Mouse (Mus musculus) brain, adult 2 months (tissue): ENCODE measurements around the gene Il1r1.

Experiments used
- DNase-seq: peaks from one replicate; pipeline ENCODE4 v3.0.0; 2011; ENCODE audit warnings: low read depth, low spot score

Il1r1 gene

DNA sequence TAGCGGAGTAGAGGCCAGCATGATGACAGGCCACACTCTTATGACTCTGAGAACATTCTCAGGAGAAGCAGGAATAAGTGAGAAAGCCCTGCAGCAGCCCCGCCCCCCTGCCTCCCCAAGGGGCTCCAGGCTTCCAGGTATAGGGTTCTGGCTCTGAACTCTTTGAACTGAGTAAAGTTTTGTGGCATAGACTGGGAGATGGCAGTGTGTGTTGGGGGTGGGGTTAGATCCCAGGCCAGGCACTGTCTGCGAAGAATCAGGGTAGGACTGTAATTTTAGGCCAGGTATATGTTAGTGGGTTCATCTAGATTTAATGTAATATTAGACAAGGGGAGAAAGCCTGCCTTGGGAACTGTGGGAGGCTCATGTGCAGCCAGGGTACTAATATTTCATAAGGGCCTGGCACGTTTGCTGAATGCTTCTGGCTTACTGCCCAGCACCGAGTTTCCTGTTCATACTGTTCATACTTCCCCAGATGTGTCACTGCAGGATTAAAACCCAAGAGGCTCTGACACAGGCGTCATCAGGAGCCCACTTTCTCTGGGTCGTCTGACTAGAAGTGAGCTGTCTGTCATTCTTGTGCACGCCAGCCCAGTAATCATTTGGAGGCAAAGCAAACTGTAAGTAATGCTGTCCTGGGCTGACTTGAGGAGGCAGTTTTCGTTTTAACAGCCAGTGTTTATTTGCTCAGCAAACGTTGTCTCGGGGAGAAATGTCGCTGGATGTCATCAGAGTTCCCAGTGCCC, at the start of gene Il1r1:
TSS of gene Il1r1 (plus strand) at position 542 of the 746 bp plus-strand sequence.
- DNase-seq, result peak; percentile 15

DNA sequence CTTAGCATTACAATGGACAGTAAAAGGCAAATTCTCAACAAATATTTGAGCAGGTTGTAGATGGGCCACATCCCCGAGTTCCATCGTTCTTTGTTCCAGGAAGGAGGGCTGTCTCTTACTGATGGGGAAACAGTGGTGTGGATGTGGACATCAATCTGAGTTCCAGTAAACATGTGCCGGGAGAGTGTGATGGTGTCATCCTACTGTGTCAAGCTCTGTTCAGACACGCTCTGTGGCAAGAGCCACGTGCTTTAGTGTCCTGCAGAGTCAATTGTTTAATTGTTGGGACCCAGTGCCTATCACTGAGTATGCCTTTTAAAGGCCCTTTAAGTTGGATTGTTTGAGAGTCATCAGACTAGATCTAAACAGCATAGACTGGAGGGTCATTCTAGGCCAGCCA, 49.8 kb upstream of the Il1r1 start:
- no peak for DNase-seq

DNA sequence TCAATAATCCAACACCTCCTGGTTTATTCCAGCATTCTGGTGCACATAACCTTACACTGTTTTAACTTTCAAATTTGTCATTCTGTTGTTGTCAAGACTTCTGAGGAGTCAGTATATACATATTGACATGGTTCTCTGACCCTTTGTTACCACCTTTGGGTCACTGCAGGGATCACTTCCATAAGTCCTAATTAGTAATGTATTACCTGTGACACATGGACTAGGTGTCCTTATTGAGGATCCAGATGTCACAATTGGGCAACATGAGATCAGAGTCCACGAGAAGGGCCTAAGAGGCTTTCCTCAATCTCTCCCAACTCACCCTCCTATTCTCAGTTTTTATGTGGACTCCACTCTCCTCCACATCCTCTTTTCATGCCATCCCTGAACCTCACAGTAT, 49.1 kb upstream of the Il1r1 start:
- DNase-seq, result no peak

DNA sequence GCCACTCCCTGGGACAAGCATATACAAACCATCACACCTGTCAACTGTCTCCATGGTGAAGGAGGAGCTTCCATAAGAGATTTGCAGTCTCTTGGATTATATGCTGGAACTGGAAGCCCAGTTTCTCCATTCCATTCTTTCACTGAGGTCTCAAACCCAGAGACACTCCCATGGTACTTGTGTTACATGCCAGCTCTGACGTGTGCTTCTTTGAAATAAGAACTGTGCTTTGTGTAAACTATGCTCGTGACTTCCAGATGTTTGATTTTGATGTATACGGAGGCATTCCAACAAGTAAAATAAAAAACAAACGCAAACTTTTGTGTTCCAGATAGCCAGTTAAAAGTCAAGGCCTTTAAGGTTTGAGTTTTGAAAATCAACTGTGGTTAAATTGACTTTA, 45.8 kb upstream of the Il1r1 start:
- DNase-seq, result no peak

DNA sequence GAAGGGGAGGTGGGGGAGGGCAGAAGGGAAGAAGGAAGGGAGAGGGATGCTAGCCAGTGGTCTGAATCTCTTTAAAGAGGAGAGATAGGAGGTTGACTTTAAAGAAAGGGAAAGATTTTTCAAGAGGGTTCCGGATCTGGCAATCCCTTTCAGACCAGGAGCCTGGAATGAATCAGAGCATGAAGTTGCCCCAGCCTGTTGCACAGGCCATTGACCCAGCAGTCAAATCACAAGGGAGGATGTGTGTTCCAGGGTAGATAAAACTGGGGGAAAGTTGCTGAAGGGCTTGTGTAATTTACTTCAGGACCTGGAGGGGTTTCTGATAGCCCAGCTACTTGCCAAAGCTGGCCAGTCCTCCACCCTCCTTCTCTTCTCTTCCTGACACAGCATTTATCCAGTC, 45.4 kb upstream of the Il1r1 start:
- DNase-seq, result no peak

DNA sequence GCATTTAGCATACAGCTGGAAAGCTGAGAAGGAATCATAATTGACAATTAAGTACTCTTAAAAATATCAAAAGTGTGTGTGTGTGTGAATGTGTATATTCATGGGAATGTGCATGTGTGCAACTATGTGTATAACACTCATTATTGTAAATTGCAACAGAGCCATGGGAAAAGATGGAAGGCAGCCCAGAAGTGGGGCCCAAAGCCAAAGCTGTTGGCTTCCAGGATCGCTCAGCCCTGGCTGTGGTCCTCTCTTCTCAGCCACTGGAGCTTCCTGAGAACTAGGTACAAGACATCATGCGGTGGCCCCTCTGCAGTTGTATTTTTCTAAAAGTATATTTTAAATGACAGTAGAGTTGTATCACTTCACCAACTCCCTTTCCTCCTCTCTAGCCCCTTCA, 44.0 kb upstream of the Il1r1 start:
- peak; percentile 3 for DNase-seq

DNA sequence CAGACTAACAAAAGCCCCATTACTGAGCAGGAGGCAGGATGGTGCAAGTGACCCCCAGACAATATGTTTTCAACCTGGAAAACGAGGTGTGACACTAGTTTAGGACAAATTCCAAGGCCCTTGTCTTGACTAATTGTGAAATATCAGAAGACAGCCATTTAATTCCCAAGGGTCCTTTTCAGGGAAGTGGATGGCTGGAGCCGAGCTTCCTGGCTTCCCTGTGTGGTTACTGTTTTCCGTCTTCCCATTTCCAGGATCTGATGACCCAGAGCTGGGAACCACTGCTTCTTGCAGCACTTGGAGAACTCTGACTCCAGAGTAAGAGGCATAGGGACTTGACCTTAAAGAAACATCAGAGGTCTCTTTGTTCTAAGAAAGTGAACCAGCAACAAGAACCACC, 43.2 kb upstream of the Il1r1 start:
- DNase-seq, result no peak

DNA sequence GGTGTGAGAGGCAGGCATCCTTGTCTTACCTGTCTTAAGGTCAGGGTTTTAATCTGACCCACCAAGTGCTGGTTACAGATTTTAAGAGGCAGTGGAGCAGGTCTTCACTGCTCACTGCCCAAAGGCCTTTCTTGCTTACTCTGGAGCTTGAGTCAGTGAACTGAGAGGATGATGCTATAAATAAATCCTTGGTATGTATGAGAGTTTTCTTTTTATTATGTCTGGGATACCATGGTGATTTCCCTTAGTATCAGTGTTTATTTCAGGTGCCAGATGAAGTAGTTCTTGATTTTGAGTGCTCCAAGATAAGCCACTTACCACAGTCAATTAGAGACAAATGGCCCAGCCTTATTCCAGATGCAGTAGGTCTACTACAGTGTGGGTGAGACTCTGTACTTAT, 41.5 kb upstream of the Il1r1 start:
- no peak for DNase-seq

DNA sequence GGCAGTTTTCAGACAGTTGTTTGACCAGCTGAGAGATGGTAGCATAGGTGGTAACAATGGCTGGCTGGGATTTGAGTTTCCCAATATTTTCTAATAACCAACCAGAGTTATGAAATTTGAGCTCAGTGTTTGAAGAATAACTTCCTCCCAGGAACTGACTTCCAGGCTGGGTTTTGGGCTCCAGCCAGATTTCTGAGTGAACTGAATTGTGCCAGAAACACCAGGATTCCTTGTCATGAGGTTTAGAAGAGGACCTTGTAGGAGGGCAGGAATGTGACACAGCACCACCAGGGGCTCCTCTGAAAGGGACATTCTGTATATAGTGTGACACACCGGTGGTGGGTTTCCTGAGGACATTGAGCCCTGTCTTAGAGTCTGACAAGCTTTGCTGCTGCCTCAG, 36.9 kb upstream of the Il1r1 start:
- peak; percentile 7 for DNase-seq

DNA sequence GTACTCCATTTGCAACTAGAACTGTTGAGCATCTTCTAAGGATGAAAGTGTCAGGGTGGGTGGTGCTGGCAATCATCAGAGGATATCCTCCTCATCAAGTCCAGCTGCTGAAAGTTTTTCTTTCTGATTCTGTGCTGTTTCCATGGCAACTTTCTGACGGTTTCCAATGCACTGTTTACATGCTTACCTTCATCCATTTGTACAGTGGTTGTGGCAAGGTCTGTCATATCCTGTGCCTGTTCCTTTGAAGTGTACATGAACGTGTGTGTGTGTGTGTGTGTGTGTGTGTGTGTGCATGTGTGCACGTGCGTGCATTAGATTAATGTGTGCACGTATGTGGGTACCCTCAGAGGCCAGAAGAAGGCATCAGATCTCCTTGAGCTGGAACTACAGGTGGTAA, 34.9 kb upstream of the Il1r1 start:
- peak; percentile 4 for DNase-seq

DNA sequence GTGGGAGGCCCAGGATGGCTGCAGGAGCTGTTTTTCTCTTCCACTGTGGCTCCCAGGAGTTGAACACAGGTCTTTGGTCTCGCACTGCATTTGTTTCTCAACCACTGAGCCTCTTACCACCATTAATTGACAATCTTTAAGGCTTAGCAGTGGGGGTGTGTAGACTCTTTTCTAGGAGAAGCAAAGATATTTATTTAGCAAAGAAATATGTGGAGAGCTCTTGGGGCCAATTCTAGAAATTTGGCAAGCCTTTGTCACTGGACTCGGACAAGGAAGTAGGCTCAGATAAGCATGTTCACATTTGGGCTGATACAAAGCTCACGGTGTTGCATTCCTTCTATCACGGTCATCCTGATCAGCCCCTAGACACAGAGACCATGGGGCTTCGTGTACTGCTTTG, 34.0 kb upstream of the Il1r1 start:
- no peak for DNase-seq

DNA sequence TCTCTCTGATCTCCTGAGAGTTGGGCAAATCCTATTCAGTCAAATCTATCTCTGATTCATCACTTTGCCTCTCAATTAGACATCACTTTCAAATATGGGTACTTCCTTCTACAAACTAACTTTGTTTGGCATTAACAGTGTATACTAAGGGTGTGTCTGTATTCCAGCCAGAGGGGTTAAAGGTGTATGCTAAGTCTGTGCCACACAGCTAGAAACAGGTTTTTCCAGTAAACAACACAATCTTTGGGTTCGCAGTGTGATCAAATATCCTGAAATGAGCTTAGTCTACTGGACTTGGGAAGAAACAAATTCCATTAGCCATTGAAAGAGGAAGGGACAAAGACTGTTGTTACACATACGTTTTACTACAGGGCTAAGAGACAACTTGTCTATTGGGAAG, 30.6 kb upstream of the Il1r1 start:
- no peak for DNase-seq

DNA sequence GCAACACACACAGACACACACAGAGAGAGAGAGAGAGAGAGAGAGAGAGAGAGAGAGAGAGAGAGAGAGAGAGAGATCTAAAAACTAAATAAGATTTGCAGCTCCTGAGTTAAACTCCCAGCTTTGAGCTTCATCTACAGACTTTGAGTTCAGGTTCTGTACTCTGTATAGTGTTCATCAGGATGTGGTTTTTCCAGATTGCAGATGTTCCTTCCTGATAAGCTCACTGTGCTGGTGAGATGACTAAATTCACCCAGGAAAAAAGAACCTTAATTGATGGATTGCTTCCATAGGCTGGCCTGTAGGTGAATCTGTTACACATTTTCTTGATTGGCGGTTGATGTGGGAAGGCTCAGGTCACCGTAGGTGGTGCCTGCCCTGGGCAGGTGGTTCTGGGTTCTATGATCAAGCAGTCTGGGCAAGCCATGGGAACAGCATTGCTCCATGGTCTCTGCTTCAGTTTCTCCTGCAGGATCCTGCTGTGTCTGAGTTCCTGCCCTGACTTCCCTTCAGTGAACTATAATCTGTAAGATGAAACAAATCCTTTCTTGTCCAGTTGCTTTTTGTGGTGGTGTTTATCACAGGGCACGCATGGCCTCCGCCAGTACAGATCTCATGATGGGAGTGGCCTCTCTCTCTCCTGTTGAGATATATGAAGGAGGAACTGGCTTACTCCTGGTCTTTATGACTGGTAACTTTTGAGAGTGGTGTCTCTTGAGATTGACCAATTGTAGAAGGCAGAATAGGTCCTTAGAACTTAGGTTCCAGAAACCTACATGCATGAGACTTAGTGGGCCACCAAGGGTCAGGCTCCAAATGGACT, 11.3 kb upstream of the Il1r1 start:
- DNase-seq, result no peak

DNA sequence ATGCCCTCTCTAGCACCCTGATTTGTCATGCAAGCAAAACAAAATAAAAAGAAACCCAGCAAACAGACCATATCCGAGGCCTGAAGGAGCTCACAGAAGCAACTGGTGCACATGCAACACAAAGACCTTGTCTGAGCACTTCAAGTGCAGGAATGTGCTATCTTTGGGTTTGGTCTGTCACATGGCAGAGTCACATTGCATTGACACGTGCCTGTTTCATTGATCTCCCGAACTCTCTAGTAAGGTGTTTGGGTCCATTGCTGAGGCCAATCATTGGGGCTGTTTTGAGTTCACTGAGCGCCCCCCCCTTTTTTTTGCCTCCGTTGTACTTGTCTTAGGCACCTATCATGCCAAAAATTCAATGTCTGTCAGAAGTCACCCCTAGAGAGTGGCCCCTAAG, 7.4 kb upstream of the Il1r1 start:
- DNase-seq, result no peak

DNA sequence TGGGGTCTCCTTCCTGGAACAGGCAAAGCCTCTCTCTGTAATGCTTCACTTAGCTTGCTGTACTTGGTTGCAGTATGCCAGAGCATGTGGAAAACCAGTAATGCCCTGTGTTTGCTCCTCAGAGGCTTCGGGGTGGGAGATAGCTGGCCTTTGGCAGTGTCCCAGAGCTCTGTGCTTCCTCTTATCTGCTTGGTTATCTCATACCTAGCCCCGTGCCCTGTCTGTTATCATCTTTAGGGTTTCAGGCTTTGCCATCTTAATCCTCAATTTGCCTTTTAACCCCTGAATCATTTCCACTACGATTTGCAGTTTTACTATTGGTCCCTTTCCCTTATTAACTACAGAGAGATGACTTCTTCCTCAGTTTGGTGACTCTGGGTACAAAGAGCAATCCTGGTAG, 6.3 kb upstream of the Il1r1 start:
- no peak for DNase-seq

DNA sequence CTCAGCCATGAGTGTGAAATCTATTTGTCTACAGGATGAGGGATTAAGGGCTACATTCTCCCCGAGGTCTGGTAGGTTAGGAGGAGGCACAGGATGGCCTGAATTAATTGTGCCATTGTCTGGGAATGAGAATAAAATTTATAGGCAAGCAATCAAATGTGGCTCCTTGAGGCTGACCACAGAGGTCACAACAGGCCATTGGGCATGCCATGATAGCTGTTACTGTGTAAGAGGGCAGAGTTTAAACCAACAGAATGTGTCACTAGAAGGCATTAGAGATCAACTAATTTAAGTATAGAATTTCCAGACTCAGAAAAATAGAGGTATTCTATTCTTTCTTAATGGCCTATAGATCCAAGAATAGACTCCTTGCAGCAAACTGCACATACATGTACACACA, 4.3 kb upstream of the Il1r1 start:
- no peak for DNase-seq

DNA sequence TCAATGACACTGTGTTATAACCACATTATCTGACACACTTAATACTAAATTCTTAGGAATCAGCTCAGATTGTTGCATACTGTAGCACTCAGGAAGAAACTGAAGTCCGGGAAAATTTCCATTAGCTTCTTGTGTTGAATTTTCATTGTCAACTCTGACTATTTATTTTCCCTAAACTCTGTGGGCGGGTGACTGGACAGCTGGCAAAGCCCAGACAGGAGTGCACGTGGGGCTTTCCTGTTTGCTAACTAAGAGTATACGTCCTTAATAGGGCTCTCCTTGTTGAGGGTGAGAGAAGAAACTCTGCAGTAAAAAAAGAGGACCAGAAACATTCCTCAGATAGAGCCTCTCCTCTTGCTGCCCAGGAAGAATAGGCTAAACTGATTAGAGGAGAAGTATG, 3.0 kb upstream of the Il1r1 start:
- DNase-seq, result no peak

DNA sequence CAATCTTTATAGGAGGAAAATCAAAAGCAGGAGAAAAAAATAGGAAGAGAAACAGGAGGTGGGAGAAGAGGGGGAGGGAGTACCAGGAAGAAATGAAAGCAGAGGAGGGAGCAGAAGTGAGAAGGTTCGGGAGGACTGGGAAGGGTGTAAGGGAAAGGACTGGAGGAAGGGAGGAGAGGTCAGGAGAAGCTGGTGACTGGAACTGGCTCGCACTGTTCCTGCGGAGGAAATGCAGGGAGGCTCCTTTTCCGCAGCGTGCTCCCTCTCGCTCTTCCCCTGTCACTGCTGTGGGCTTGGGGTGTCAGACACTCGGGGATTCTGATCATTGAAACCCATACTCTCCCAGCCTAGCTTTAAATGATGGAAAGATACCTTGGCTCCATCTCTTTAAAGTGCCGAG, 2.2 kb upstream of the Il1r1 start:
- DNase-seq, result no peak

DNA sequence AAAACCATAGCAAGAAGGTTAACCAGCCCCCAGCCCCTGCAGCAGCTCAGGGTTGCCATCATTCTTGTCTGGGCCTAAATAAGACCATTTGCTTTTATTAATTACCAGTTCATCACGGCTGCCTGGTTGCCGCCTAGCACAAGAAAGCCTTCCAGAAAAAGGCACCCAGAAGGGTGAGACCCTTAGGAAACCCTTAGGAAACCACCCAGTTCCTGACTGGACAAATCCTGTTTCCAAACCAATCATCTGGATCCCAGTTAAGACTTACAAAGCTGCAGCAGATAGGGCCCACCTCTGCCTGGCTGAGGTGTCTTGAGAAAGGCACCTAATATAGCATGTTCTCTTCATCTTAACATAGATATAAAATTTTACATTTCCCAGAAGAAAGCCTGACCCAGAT, 1.3 kb upstream of the Il1r1 start:
- DNase-seq, result no peak

DNA sequence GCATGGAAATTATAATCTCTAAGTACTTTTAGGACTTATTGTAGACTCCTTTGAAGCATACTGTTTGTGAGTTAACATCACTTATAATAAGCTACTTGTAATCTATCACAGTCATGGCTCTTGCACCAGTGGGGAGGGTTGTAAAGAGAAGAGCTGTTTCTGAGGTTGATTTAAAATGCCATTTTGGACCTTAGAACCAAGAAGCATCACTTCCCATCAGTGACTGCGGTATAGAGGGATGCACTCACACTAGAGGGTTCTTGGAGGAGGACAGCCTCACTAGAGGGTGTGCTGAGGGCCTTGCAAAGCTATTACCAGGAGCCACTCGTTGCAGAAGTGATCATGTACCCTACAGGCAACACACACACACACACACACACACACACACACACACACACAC, 700 bp downstream of the Il1r1 start:
- DNase-seq, result no peak

DNA sequence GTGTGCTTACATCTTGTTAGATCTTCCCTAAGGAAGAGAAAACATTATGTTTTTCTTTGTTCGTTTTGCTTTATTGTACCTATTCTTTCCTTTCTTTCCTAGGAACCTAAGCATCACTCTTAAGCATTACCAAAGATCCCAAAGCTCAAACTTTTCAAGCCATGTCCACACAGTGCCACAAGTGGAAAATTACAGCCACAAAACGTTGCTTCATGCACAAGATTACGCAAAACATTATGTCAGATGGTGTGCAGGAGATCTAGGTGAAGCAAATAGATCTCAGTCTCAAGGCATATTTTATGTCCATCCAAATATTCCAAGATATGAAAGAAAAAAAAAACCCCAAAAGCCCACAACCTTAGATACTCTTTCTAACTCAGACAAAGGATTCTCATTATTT, 4.2 kb downstream of the Il1r1 start:
- no peak for DNase-seq

DNA sequence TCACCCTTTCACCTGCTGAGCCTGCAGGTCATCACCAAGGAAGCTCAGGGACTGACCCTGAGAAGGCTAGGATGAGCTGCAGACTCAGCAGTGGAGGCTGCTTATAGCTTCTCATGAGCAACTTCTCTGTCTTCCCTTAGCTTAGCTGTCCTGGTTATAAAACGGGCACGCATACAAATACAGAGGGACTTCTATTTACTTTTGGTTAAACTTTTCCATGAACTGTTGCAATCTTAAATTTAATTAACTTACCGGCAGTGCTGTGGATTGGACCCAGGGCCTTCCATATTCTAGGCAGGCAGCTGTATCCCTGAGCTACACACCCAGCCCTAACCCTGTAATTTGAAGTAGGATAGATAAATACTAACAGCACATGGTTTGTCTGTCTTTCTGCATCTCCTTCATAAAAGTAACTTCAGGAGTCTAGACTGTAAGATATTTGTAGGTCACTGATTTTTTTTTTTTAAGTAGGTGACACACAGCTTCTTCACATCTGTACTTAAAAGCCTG, 4.9 kb downstream of the Il1r1 start:
- no peak for DNase-seq

DNA sequence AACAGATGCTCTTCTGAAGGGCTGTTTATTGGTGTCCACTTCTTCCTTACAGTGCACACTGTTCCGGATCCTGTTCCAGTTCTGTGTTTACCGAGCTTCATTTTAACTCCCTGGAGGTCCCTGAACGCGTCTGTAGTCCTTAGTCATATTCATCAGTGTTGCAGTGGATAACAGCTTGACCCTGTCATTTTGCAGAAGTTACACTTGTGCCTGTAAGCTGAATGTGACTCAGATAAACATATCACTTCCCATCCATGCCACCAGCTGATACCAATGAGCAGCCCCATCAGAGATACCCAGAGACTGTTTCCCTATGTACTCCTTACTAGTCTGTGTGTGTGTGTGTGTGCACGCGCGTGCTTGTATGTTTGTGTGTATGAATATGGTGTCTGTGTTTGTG, 5.5 kb downstream of the Il1r1 start:
- no peak for DNase-seq
